Mouse (Mus musculus) forebrain, embryonic 12.5 days (tissue): ENCODE data around the gene BC016579. TPM values are rescaled to one million over a fixed set of nuclear protein-coding genes. Genes with fewer than 3 reads are reported as not detected.

Experiments used
- ATAC-seq: fragments of 200-750 bp; cut with Nextera tagmentation; 2 replicates; pipeline ENCODE4 v1.8.0; 2017; ENCODE audit warnings: moderate TSS enrichment; ENCODE audit not compliant: low FRiP score
- H3K27ac ChIP-seq: fragments of 300-500 bp; sonication (generic); 2 replicates; pipeline ENCODE4 v1.5.1; 2016; ENCODE audit warnings: mild to moderate bottlenecking
- H3K27me3 ChIP-seq: fragments of 300-500 bp; sonication (generic); 2 replicates; pipeline ENCODE4 v1.6.1; 2016; ENCODE audit warnings: mild to moderate bottlenecking
- H3K36me3 ChIP-seq: fragments of 300-500 bp; sonication (generic); replicated peaks from 2 replicates; pipeline ENCODE4 v1.6.1; 2016; ENCODE audit warnings: mild to moderate bottlenecking
- H3K4me1 ChIP-seq: fragments of 300-500 bp; sonication (generic); 2 replicates; pipeline ENCODE4 v1.6.1; 2016
- H3K4me2 ChIP-seq: fragments of 300-500 bp; sonication (generic); 2 replicates; pipeline ENCODE4 v1.6.1; 2016; ENCODE audit warnings: mild to moderate bottlenecking, moderate library complexity
- H3K4me3 ChIP-seq: fragments of 300-500 bp; sonication (generic); replicated peaks from 2 replicates; pipeline ENCODE4 v1.5.1; 2016; ENCODE audit warnings: mild to moderate bottlenecking
- H3K9ac ChIP-seq: fragments of 300-500 bp; sonication (generic); 2 replicates; pipeline ENCODE4 v1.6.1; 2016; ENCODE audit warnings: mild to moderate bottlenecking
- H3K9me3 ChIP-seq: fragments of 300-500 bp; sonication (generic); 2 replicates; pipeline ENCODE4 v1.6.1; 2016
- WGBS: fragments of 180-500 bp; shearing (Covaris S2); methylation state at CpG from one replicate; pipeline ENCODE4 v1.1.7; 2016; 5-methylcytosine and 5-hydroxymethylcytosine counted together
- polyA plus RNA-seq: library from polyadenylated mRNA; unstranded; fragments of >200 nt; fragmentation: Nextera tagmentation; extraction: Ambion mirVana; gene quantifications from 2 replicates; pipeline ENCODE4 v1.2.1, GENCODE M21; 2016

BC016579 gene
- polyA plus RNA-seq, 1 experiment from 2014 or later: 0.11 TPM

DNA sequence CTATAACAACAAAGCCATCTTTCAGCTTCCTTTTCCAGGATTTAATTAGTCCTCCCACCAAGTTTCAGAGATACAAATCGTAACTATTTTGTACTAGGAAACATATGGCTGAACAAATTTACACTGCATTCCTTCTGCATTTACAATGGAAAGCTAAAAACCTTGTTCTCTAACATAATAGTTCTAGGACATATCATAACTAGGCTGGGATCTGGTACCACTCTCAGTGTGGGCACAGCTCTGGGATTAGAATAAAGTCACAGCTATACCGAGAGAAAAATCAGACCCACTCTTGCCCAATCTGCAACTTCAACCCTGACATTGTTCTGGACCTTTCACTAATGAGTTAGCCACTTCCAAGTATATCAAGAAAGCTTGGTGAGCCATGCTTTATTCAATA lies 18.0 kb downstream of the BC016579 start:
- no peak for ATAC-seq
- Histone ChIP-seq H3K36me3 (no peaks in the 10 kb centered on the region), H3K4me2 (no peak overlapping the region), H3K9me3 (no peaks in the 10 kb centered on the region), H3K27me3 (no peaks in the 10 kb centered on the region), H3K4me1 (no peaks in the 10 kb centered on the region), H3K4me3 (no peak overlapping the region), H3K9ac (no peak overlapping the region), H3K27ac (no peak overlapping the region)
- WGBS: 91% methylated on average over 2 of the region's 2 CpGs

DNA sequence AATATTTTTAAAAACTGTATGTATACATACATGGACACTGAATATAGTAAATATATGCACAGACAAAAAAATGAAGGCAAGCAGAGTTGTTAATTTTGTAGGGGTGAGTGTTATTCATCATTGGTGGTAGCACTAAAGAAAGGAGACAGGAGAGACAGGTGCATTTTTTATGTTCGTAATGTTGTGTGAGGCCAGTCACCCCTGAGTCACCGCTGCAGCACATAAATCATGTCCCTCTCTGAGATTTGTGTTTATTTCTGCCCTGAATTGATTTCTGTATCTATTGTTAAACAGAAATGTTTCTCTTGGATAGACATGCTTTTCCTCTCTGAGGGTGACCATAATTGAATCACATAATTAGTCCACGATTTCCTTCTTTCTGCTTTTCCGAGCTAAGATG lies 21.4 kb downstream of the BC016579 start:
- H3K9ac ChIP-seq: no peak overlapping the region
- H3K4me3 ChIP-seq: no peak overlapping the region
- no peaks in the 10 kb centered on the region for H3K9me3 ChIP-seq
- H3K4me1 ChIP-seq: no peaks in the 10 kb centered on the region
- H3K27ac ChIP-seq: no peak overlapping the region
- ATAC-seq: no peak
- no peaks in the 10 kb centered on the region for H3K27me3 ChIP-seq
- no peak overlapping the region for H3K4me2 ChIP-seq
- H3K36me3 ChIP-seq: no peaks in the 10 kb centered on the region
- WGBS: 91% methylated on average over 4 of the region's 4 CpGs

DNA sequence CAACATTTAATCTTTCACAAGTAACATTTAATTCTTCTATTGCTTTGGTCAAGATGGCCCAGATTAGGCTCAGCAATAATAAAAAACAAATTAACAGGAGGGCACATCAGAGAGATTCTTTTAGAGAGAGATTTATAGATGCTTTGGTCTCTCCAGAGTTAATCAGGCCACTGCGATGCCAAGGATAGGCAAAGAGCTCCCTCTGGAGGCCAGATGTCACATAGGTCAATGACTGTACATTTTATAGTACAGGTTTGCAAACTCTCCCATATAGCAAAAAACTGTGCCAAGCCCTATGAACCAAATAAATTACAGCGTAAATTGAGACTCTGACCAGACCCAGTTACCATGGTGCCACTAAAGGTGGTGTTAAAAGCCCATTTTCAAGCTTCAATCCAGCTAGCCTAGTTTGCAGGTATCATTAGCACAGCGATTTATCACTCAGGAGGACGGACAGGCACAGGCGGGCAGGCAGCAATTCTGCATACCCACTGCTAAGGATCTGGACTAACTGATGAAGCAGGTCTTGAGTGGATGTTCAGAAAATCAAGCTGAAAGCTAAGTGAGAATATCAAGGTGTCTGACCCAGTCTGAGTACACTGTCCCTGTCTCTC lies 23.4 kb downstream of the BC016579 start:
- H3K27ac ChIP-seq: no peak overlapping the region
- H3K9ac ChIP-seq: no peak overlapping the region
- peak; percentile 76 for ATAC-seq
- no peak overlapping the region for H3K4me3 ChIP-seq
- H3K36me3 ChIP-seq: no peaks in the 10 kb centered on the region
- no peaks in the 10 kb centered on the region for H3K4me1 ChIP-seq
- WGBS: 58% methylated on average over 5 of the region's 5 CpGs
- no peaks in the 10 kb centered on the region for H3K27me3 ChIP-seq
- H3K4me2 ChIP-seq: no peak overlapping the region
- no peaks in the 10 kb centered on the region for H3K9me3 ChIP-seq

DNA sequence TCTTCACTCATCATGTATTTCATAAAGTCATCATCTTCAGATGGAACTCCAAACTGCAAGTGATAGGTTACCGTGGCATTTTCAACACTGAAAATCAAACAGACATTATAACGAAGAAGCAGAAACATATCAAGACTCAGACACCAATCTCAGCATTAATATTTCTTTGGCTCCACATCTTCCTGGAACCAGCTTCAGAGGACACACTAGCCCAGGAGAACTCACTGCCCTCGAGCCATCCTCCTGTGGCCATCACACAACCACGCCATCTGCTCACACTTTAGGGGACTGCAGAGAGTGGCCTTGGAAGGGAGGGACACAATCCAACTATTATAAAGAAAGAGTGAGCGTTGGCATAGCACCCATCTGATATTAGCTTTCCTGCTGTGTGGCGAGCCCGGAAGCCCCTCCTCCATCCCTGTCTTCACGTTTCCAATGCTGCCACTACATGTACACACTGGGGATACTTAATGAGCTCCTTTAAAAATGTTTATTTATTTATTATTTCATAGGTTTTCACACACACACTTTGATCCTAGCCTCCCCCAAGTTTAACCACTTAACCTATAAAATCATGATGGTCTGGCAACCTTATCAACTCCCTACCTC lies 24.3 kb downstream of the BC016579 start:
- Histone ChIP-seq H3K9me3 (no peaks in the 10 kb centered on the region), H3K9ac (no peak overlapping the region), H3K36me3 (no peaks in the 10 kb centered on the region), H3K4me1 (no peaks in the 10 kb centered on the region), H3K4me3 (no peak overlapping the region), H3K27ac (no peak overlapping the region), H3K27me3 (no peaks in the 10 kb centered on the region), H3K4me2 (no peak overlapping the region)
- ATAC-seq: no peak
- WGBS: 74% methylated on average over 8 of the region's 8 CpGs

DNA sequence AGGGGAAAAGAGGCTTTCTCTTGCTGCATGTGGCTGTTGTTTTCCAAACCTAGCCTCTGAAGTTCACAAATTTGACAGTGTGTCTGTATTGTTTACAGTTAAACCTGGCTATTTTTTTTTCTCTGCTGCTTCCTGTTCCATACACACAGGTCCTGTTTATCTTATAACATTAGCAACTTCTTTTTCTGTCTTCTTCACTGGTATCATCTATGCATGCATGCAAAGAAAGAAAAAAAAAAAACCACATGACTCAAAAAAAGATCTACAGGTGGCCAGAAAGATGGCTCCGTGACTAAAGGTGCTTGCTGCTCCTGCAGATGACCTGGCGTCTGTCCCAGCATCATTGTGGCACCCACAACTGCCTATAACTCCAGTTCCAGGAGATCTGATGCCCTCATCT lies 28.5 kb downstream of the BC016579 start:
- Histone ChIP-seq H3K27me3 (no peaks in the 10 kb centered on the region), H3K4me1 (no peaks in the 10 kb centered on the region), H3K9me3 (no peaks in the 10 kb centered on the region), H3K4me3 (no peak overlapping the region), H3K36me3 (no peaks in the 10 kb centered on the region), H3K9ac (no peak overlapping the region), H3K27ac (no peak overlapping the region), H3K4me2 (no peak overlapping the region)
- 92% methylated on average over 2 of the region's 2 CpGs for WGBS
- no peak for ATAC-seq

DNA sequence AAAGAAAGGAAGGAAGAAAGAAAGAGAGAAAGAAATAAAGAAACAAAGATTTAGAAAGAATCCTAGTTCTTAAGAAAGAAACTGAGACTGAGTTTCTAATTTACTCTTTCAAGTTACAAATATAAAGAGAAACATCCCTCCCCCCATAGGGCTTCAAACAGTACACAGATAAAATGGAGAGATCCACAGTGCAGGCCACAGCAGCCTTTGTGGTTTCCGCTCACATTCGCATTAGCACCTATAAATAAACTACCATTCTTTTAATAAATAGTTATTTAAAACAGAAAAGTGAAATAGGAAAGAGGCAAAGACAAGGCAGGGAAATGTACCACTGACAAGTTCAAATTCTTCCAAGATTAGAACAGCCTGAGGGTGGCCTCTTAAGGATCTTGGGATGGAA lies 29.1 kb downstream of the BC016579 start:
- WGBS: 84% methylated on average over 2 of the region's 2 CpGs
- ATAC-seq: no peak

DNA sequence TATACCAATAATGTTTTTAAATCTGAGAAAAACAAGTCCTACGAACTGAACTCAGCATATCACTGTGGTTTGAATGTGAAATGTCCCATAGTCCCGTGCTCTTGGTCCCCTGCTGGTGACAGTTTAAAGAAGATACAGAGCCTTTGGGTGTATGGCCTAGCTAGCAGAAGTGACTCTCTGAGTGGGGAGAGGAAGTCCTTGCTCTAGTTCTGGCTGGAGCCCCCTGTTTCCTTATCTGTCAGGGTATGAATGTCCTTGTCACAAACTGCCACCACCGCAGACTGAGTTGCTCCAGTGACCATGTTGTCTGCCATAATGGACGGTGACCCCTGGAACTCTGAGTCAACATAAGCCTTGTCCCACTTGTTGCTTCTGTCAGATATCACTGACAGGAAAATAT lies 30.6 kb downstream of the BC016579 start:
- no peak overlapping the region for H3K4me3 ChIP-seq
- no peaks in the 10 kb centered on the region for H3K4me1 ChIP-seq
- no peaks in the 10 kb centered on the region for H3K27me3 ChIP-seq
- no peaks in the 10 kb centered on the region for H3K9me3 ChIP-seq
- WGBS: 89% methylated on average over 4 of the region's 4 CpGs
- no peak overlapping the region for H3K27ac ChIP-seq
- H3K36me3 ChIP-seq: no peaks in the 10 kb centered on the region
- no peak overlapping the region for H3K4me2 ChIP-seq
- ATAC-seq: no peak
- H3K9ac ChIP-seq: no peak overlapping the region

More for the DNA sequence above, 29.1 kb downstream of the BC016579 start:
- no peak overlapping the region for H3K4me2 ChIP-seq
- H3K36me3 ChIP-seq: no peaks in the 10 kb centered on the region
- no peaks in the 10 kb centered on the region for H3K4me1 ChIP-seq
- H3K4me3 ChIP-seq: no peak overlapping the region
- H3K9me3 ChIP-seq: no peaks in the 10 kb centered on the region
- no peak overlapping the region for H3K27ac ChIP-seq
- H3K9ac ChIP-seq: no peak overlapping the region
- no peaks in the 10 kb centered on the region for H3K27me3 ChIP-seq

DNA sequence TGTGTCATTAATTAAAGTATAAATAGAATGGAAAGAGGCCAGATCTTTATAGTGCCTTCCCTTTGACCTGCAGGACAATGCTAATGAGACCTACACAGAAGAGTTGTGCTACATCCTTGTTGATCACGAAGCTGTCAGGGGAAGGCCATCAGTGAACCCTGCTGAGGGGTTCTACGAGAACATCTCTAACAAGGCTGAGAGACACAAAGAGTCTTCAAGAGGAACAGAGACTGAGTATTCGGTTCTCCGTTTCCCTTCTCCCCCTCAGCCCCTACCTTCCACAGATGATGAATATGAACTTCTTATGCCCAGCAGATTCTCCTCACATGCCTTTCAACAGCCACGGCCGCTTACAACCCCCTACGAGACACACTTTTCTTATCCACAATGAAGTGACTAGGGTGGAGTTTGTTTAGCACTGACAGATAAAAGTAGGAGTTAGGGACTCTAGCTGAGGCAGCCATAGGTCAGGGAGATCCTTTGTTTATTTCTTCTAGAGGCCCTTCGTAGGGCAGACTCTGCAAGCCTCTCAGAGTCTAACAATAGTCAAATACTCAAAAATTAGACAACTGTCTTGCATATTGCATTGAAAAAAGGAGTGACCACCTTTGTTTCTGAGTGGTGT lies 34.0 kb downstream of the BC016579 start:
- no peak overlapping the region for H3K9ac ChIP-seq
- no peak overlapping the region for H3K4me3 ChIP-seq
- H3K4me1 ChIP-seq: no peaks in the 10 kb centered on the region
- H3K27me3 ChIP-seq: no peaks in the 10 kb centered on the region
- no peaks in the 10 kb centered on the region for H3K36me3 ChIP-seq
- WGBS: 80% methylated on average over 8 of the region's 8 CpGs
- ATAC-seq: no peak
- H3K27ac ChIP-seq: no peak overlapping the region
- no peaks in the 10 kb centered on the region for H3K9me3 ChIP-seq
- no peak overlapping the region for H3K4me2 ChIP-seq

DNA sequence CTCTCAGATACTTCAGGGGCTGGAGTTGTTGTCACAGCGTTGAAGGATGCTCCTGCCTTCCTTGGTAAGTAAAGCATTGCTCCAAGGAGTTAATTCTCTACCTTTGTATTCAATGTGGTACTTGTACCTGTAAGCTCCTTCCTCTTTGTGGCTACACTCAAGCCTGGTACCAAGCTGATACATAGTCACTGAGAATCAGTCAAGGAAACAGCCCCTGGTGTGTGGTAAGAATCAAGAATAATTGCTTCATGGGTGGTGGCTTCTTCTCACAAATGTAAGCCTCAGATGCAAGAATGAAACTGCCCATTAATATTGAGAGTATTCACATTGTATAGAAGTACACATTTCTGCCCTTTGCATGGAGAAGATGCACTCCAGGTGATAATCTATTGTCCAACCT lies 37.9 kb downstream of the BC016579 start:
- H3K36me3 ChIP-seq: no peaks in the 10 kb centered on the region
- no peak overlapping the region for H3K9ac ChIP-seq
- no peak overlapping the region for H3K27ac ChIP-seq
- no peaks in the 10 kb centered on the region; the same call in 1 of the 2 replicates for H3K4me1 ChIP-seq
- H3K9me3 ChIP-seq: no peaks in the 10 kb centered on the region
- no peak overlapping the region for H3K4me2 ChIP-seq
- 86% methylated on average over 1 of the region's 1 CpGs for WGBS
- H3K27me3 ChIP-seq: no peaks in the 10 kb centered on the region
- ATAC-seq: no peak
- H3K4me3 ChIP-seq: no peak overlapping the region

DNA sequence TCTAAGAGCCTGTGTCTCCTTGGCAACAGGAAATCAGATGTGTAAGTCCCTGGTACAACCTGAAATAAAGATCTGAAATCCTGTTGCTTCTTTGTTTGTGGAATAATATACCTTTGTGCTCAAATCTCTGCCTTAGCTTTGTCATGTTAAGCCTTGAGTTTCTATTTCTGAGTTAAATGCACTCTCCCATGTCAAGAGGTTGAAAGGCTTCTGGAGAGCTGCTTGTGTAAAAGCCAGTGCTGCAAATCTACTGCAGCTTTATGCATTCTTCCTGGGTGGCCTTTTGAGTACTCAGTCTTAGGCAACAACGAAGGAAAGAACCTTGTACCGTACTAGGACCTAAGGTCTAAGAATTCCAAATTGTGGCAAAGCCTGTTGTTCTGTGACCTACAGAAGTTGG lies 40.6 kb downstream of the BC016579 start:
- WGBS: 45% methylated on average over 2 of the region's 2 CpGs
- H3K27me3 ChIP-seq: no peaks in the 10 kb centered on the region
- H3K4me3 ChIP-seq: no peak overlapping the region
- no peak overlapping the region for H3K4me2 ChIP-seq
- H3K4me1 ChIP-seq: no peaks in the 10 kb centered on the region; the same call in 1 of the 2 replicates
- H3K9me3 ChIP-seq: no peaks in the 10 kb centered on the region
- no peak for ATAC-seq
- H3K9ac ChIP-seq: no peak overlapping the region
- H3K36me3 ChIP-seq: no peaks in the 10 kb centered on the region
- no peak overlapping the region for H3K27ac ChIP-seq

DNA sequence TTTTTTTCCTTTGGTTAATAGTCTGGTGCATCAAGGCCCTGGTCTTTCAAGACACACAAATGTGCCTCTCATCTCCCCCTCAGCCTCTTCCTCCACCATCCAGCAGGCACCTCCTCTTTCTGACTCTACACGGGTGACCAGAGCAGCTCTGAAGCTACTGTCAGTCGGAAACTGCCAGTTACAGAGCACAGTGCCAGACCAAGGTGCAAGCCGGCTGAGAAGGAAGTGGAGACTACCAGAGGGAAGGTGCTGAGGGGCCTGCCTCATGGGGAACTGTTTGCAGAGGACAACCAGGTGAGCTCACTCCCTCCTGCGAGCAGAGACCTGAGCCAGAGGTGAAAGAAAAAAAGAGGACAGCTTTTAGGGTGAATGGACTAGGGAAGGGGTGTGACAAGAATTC lies 43.6 kb downstream of the BC016579 start, which contains the start of gene Gcsam:
Gene Gcsam (plus strand): TSS at position 114 of the 400 bp plus-strand sequence.
- WGBS: 76% methylated on average over 4 of the region's 4 CpGs
- Histone ChIP-seq H3K4me1 (no peaks in the 10 kb centered on the region; the same call in 1 of the 2 replicates), H3K27ac (no peak within 1 kb of the TSS), H3K27me3 (no peaks in the 10 kb centered on the region), H3K4me2 (no peak within 1 kb of the TSS), H3K9ac (no peak within 1 kb of the TSS), H3K4me3 (no peak within 1 kb of the TSS), H3K9me3 (no peaks in the 10 kb centered on the region), H3K36me3 (no peaks in the 10 kb centered on the region)
- ATAC-seq: no peak

DNA sequence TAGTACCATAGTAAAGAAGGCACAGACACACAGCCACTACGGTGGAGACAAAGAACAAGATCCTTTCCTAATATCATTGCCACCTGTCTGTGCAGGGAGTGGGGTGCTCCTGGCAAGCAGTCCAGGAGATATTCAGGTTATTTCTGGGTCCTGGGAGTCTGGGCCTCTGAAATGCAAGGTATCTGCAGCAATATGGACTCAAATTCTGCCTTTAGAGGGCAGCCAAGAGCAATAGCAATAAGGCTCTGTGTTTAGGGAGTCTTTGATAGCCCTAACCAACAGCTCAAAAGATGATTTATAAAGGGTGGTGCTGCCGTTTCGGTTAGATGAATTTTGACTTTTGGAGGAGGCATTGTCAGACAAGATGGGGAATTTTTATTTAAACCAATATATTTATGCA lies 44.6 kb downstream of the BC016579 start:
- H3K4me1 ChIP-seq: no peaks in the 10 kb centered on the region; the same call in 1 of the 2 replicates
- 83% methylated on average over 3 of the region's 3 CpGs for WGBS
- no peak for ATAC-seq

DNA sequence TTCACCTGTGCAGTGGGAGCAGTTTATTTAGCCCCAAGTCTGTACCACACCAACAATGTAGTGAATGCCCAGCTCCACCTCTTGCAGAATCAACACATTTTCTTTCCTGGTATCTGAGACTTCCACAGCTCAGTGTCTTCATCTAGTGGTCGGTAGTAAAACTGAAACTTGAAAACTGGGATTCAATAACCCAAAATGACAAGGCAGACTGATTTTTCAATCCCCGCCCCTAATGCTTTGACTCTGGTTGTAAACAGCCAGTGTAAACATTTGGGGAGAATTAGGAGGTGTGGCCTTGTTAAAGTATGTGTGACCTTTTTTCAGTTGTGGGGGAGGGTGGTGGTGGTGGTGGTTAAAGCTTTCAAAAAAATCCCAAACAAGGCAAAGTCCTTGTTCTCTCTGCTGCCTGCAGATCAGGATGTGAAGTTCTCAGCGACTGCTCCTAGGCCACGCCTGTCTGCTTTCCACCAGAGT lies 45.4 kb downstream of the BC016579 start:
- Histone ChIP-seq H3K27ac (no peak overlapping the region), H3K27me3 (no peaks in the 10 kb centered on the region), H3K9me3 (no peaks in the 10 kb centered on the region), H3K36me3 (no peaks in the 10 kb centered on the region), H3K4me2 (no peak overlapping the region), H3K9ac (no peak overlapping the region), H3K4me1 (no peaks in the 10 kb centered on the region; the same call in 1 of the 2 replicates), H3K4me3 (no peak overlapping the region)
- 57% methylated on average over 4 of the region's 4 CpGs for WGBS
- no peak for ATAC-seq

More for the DNA sequence above, 44.6 kb downstream of the BC016579 start:
- Histone ChIP-seq H3K4me3 (no peak overlapping the region), H3K27ac (no peak overlapping the region), H3K9me3 (no peaks in the 10 kb centered on the region), H3K9ac (no peak overlapping the region), H3K36me3 (no peaks in the 10 kb centered on the region), H3K4me2 (no peak overlapping the region), H3K27me3 (no peaks in the 10 kb centered on the region)
